Mouse (Mus musculus): ENCODE results near the gene Cacna1d. TPM values are rescaled to one million over a fixed set of nuclear protein-coding genes. Genes with fewer than 3 reads are reported as not detected.
A peak's percentile ranks its signal among the peaks of the same experiment; 100 is the strongest.

Gene Cacna1d
- polyA plus RNA-seq, 1 experiment from 2014 or later = 2.2 TPM

DNA sequence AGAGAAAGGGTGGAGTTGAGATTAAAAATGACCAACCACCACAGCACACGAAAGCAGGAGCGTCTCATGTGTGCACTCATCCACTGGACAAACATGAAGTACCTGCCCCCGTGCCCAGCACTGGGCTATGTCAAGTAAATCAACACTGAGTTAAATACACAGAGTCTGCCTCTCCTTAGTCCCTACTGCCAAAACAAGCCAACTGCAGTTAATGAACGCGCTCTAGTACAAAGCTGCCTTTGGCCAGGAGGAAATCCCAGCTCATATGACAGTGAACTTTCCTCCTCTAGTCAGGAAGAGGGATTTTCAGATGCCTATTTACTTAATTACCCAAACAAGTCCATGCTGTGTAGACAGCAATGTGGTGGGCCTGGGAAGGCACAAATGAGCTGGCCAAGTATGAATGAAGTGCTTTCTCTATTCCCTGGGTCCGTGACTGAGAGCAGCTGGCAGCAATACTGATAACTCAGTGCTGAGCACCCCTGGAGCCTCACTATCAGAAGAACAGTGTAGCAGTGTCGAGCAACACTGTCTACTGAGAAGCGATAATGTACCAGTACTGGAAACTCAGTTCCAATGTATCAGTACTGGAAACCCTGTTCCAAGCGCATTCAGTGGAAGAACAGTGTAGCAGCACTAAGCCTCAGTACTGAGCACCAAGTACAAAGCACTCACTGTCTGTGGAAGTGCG, 229.5 kb downstream of the Cacna1d start:
- peak; percentile 37 for DNase-seq (ENCODE audit: low spot score)
- H3K4me2 ChIP-seq (replicated peaks; ENCODE audit: low read depth) = no peak overlapping the region
- peak; percentile 79 for ATAC-seq (ENCODE audit: low FRiP score, low TSS enrichment)
- 48% methylated on average over 10 of the region's 10 CpGs for WGBS
- H3K27ac ChIP-seq (replicated peaks) = no peak overlapping the region
- no peaks in the 10 kb centered on the region for H3K4me1 ChIP-seq (replicated peaks; ENCODE audit: control insufficient read depth, insufficient read depth)
- H3K36me3 ChIP-seq (ENCODE audit: control insufficient read depth, insufficient read depth, low read length) = no peaks in the 10 kb centered on the region
- H3K9me3 ChIP-seq (ENCODE audit: control insufficient read depth, low read length) = no peaks in the 10 kb centered on the region
- no peak for TF ChIP-seq EP300 (optimal IDR thresholded peaks at IDR 0.05)
- no peak for TF ChIP-seq CTCF (IDR thresholded peaks at IDR 0.05; ENCODE audit: low read depth)
- no peak overlapping the region for H3K4me3 ChIP-seq (ENCODE audit: low read depth, low read length)
- no peak overlapping the region for H3K9ac ChIP-seq (ENCODE audit: low read length)
- H3K27me3 ChIP-seq (ENCODE audit: control insufficient read depth, insufficient read depth, low read length) = no peaks in the 10 kb centered on the region

DNA sequence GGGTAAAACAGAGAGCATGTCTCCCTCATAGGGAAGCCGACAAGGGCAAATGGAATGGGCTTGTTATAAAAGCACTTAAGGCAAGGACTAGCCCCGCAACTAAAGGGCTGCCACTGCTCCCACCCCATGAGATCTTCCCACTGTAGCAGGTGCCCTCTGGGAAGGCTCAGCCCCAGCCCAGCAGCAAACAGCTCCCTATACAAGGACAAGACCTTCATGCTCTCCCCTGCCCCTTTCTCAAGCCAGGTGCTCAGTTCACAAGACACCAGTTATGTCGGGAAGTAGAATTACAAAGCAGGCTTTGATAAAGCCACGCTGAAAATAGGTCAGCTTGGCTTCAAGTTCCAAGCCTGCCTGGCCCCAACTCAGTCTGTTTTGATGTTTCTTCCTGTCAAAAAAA, 233.6 kb downstream of the Cacna1d start:
- no peak overlapping the region for H3K4me2 ChIP-seq (replicated peaks; ENCODE audit: low read depth)
- no peak overlapping the region for H3K27ac ChIP-seq (replicated peaks)
- no peak overlapping the region for H3K9ac ChIP-seq (ENCODE audit: low read length)
- H3K9me3 ChIP-seq (ENCODE audit: control insufficient read depth, low read length) = no peaks in the 10 kb centered on the region
- 0 out of 2 replicates have a peak, but pooled peaks cover 2% of the 10 kb centered on the region for H3K4me1 ChIP-seq (replicated peaks; ENCODE audit: control insufficient read depth, insufficient read depth)
- H3K36me3 ChIP-seq (ENCODE audit: control insufficient read depth, insufficient read depth, low read length) = no peaks in the 10 kb centered on the region
- 61% methylated on average over 4 of the region's 4 CpGs for WGBS
- TF ChIP-seq EP300 (optimal IDR thresholded peaks at IDR 0.05) = no peak
- no peak for TF ChIP-seq CTCF (IDR thresholded peaks at IDR 0.05; ENCODE audit: low read depth)
- H3K27me3 ChIP-seq (ENCODE audit: control insufficient read depth, insufficient read depth, low read length) = no peaks in the 10 kb centered on the region
- no peak overlapping the region for H3K4me3 ChIP-seq (ENCODE audit: low read depth, low read length)
- no peak for ATAC-seq (ENCODE audit: low FRiP score, low TSS enrichment)
- no peak for DNase-seq (ENCODE audit: low spot score)

- Histone ChIP-seq H3K27ac (replicated peaks) (no peak overlapping the region), H3K4me1 (replicated peaks; ENCODE audit: control insufficient read depth, insufficient read depth) (0 out of 2 replicates have a peak, but pooled peaks cover 2% of the 10 kb centered on the region), H3K9ac (ENCODE audit: low read length) (no peak overlapping the region), H3K4me3 (ENCODE audit: low read depth, low read length) (no peak overlapping the region), H3K27me3 (ENCODE audit: control insufficient read depth, insufficient read depth, low read length) (no peaks in the 10 kb centered on the region), H3K36me3 (ENCODE audit: control insufficient read depth, insufficient read depth, low read length) (no peaks in the 10 kb centered on the region), H3K9me3 (ENCODE audit: control insufficient read depth, low read length) (no peaks in the 10 kb centered on the region), H3K4me2 (replicated peaks; ENCODE audit: low read depth) (no peak overlapping the region)
- DNase-seq (ENCODE audit: low spot score) = no peak
- TF ChIP-seq CTCF (IDR thresholded peaks at IDR 0.05; ENCODE audit: low read depth) (no peak), EP300 (optimal IDR thresholded peaks at IDR 0.05) (no peak)
- WGBS = 54% methylated on average over 4 of the region's 4 CpGs
- no peak for ATAC-seq (ENCODE audit: low FRiP score, low TSS enrichment)
These were observed 234.8 kb downstream of the Cacna1d start for GRCm38 (mm10) chr14:30256486-30256885.

- H3K4me1 ChIP-seq (replicated peaks; ENCODE audit: control insufficient read depth, insufficient read depth) = 0 out of 2 replicates have a peak, but pooled peaks cover 2% of the 10 kb centered on the region
- TF ChIP-seq CTCF (IDR thresholded peaks at IDR 0.05; ENCODE audit: low read depth) (no peak), EP300 (optimal IDR thresholded peaks at IDR 0.05) (no peak)
- no peaks in the 10 kb centered on the region for H3K36me3 ChIP-seq (ENCODE audit: control insufficient read depth, insufficient read depth, low read length)
- H3K27ac ChIP-seq (replicated peaks) = 0 out of 2 replicates have a peak overlapping the region, but pooled peaks have one; percentile 20
- H3K9ac ChIP-seq (ENCODE audit: low read length) = no peak overlapping the region
- no peak; the same call in 1 of the 2 replicates for ATAC-seq (ENCODE audit: low FRiP score, low TSS enrichment)
- no peak for DNase-seq (ENCODE audit: low spot score)
- H3K9me3 ChIP-seq (ENCODE audit: control insufficient read depth, low read length) = no peaks in the 10 kb centered on the region
- WGBS = 63% methylated on average over 12 of the region's 12 CpGs
- H3K4me3 ChIP-seq (ENCODE audit: low read depth, low read length) = no peak overlapping the region
- no peak overlapping the region for H3K4me2 ChIP-seq (replicated peaks; ENCODE audit: low read depth)
- H3K27me3 ChIP-seq (ENCODE audit: control insufficient read depth, insufficient read depth, low read length) = no peaks in the 10 kb centered on the region
These were observed 235.4 kb downstream of the Cacna1d start for GRCm38 (mm10) chr14:30255701-30256400.

GRCm38 (mm10) chr14:30254776-30255175, 236.5 kb downstream of the Cacna1d start:
- Histone ChIP-seq H3K9me3 (ENCODE audit: control insufficient read depth, low read length) (no peaks in the 10 kb centered on the region), H3K27me3 (ENCODE audit: control insufficient read depth, insufficient read depth, low read length) (no peaks in the 10 kb centered on the region), H3K27ac (replicated peaks) (no peak overlapping the region), H3K36me3 (ENCODE audit: control insufficient read depth, insufficient read depth, low read length) (no peaks in the 10 kb centered on the region), H3K4me2 (replicated peaks; ENCODE audit: low read depth) (no peak overlapping the region), H3K4me3 (ENCODE audit: low read depth, low read length) (no peak overlapping the region), H3K4me1 (replicated peaks; ENCODE audit: control insufficient read depth, insufficient read depth) (0 out of 2 replicates have a peak, but pooled peaks cover 2% of the 10 kb centered on the region), H3K9ac (ENCODE audit: low read length) (no peak overlapping the region)
- ATAC-seq (ENCODE audit: low FRiP score, low TSS enrichment) (no peak), DNase-seq (ENCODE audit: low spot score) (no peak)
- TF ChIP-seq EP300 (optimal IDR thresholded peaks at IDR 0.05) = no peak
- TF ChIP-seq CTCF (IDR thresholded peaks at IDR 0.05; ENCODE audit: low read depth) = no peak
- WGBS = 81% methylated on average over 4 of the region's 4 CpGs

- DNase-seq (ENCODE audit: low spot score) (no peak), ATAC-seq (ENCODE audit: low FRiP score, low TSS enrichment) (no peak)
- Histone ChIP-seq H3K4me1 (replicated peaks; ENCODE audit: control insufficient read depth, insufficient read depth) (0 out of 2 replicates have a peak, but pooled peaks cover 2% of the 10 kb centered on the region), H3K36me3 (ENCODE audit: control insufficient read depth, insufficient read depth, low read length) (no peaks in the 10 kb centered on the region), H3K27me3 (ENCODE audit: control insufficient read depth, insufficient read depth, low read length) (no peaks in the 10 kb centered on the region), H3K4me2 (replicated peaks; ENCODE audit: low read depth) (no peak overlapping the region), H3K27ac (replicated peaks) (no peak overlapping the region), H3K4me3 (ENCODE audit: low read depth, low read length) (no peak overlapping the region), H3K9ac (ENCODE audit: low read length) (no peak overlapping the region), H3K9me3 (ENCODE audit: control insufficient read depth, low read length) (no peaks in the 10 kb centered on the region)
- TF ChIP-seq CTCF (IDR thresholded peaks at IDR 0.05; ENCODE audit: low read depth) (no peak), EP300 (optimal IDR thresholded peaks at IDR 0.05) (no peak)
- WGBS = 77% methylated on average over 2 of the region's 2 CpGs
These were observed 238.4 kb downstream of the Cacna1d start for GRCm38 (mm10) chr14:30252824-30253223.

All from stomach, postnatal 0 days (tissue).